Mouse (Mus musculus) heart, postnatal 0 days (tissue): ENCODE measurements around the gene Pik3c2b.

Source experiments
- CTCF ChIP-seq: IDR thresholded peaks from 2 replicates; pipeline ENCODE4 v1.5.1; 2016; ENCODE audit warnings: antibody characterized with exemption, control low read depth, low read depth
- EP300 ChIP-seq: IDR thresholded peaks from 2 replicates; pipeline ENCODE4 v1.6.1; 2016; ENCODE audit warnings: antibody characterized with exemption, low read depth

- no peak for TF ChIP-seq CTCF
- TF ChIP-seq EP300: no peak
Observed at GRCm38 (mm10) chr1:133048690-133049089, 3.2 kb downstream of the Pik3c2b start.
